Comparison of ENCODE assay signal across 9 mouse cellular contexts in genomic region chr2:32628729-32629128, GRCm38 (mm10). TPM values are rescaled to one million over a fixed set of nuclear protein-coding genes. Genes with fewer than 3 reads are reported as not detected.
DNase-seq lines count a peak whose midpoint lies in the region; ATAC-seq and TF ChIP-seq lines count a peak whose summit lies in the region.
"Had no signal": no experiment of that assay in that cellular context is flagged by ENCODE, and none has a peak within 500 bp of the region (broad histone marks: within the 10 kb centered on the region; RNA-seq: fewer than 3 reads in every experiment).

No protein-coding gene starts in this region.

- no peak overlapping the region; the same call in none of the 2 replicates for H3K9ac ChIP-seq in limb, embryonic 14.5 days (ENCODE audit: low read depth, low read length, severe bottlenecking)

- peak overlapping the region; percentile 15; the same call in 1 of the 2 replicates for H3K4me3 ChIP-seq in kidney, adult 2 months (ENCODE audit: insufficient read depth, low read depth, low read length)
- H3K4me3 ChIP-seq in limb, embryonic 14.5 days (replicated peaks; ENCODE audit: low read length), result no peak overlapping the region

- 37% methylated on average over 5 of the region's 5 CpGs for WGBS in kidney, adult 2 months
- 33% methylated on average over 4 of the region's 5 CpGs for WGBS in limb, embryonic 14.5 days

- no peaks in the 10 kb centered on the region for H3K36me3 ChIP-seq in kidney, adult 2 months (ENCODE audit: control insufficient read depth, insufficient read depth, low read length)
- H3K36me3 ChIP-seq in limb, embryonic 14.5 days (ENCODE audit: control insufficient read depth, insufficient read depth, low read length), result no peaks in the 10 kb centered on the region

- H3K4me2 ChIP-seq in limb, embryonic 14.5 days (replicated peaks; ENCODE audit: low read depth, low read length, severe bottlenecking), result peak overlapping the region; percentile 26; the same call in 1 of the 2 replicates

- H3K9me3 ChIP-seq in limb, embryonic 14.5 days (ENCODE audit: control insufficient read depth, low read length), result no peaks in the 10 kb centered on the region
- H3K9me3 ChIP-seq: G1E had no signal

- H3K27ac ChIP-seq in kidney, adult 2 months (ENCODE audit: insufficient read depth, low read depth, low read length), result peak overlapping the region; percentile 79; the same call in 1 of the 2 replicates
- peak overlapping the region; percentile 43 for H3K27ac ChIP-seq in limb, embryonic 14.5 days (replicated peaks; ENCODE audit: low read depth, low read length)

- no peaks in the 10 kb centered on the region for H3K4me1 ChIP-seq in kidney, adult 2 months (ENCODE audit: control insufficient read depth, insufficient read depth, low read length)
- peaks cover 43% of the 10 kb centered on the region for H3K4me1 ChIP-seq in limb, embryonic 14.5 days (ENCODE audit: control insufficient read depth, insufficient read depth, low read length)

- no peak for TF ChIP-seq CTCF in kidney, adult 2 months (conservative IDR thresholded peaks at IDR 0.05; ENCODE audit: insufficient read depth, insufficient read length, low read depth, low read length)

- H3K27me3 ChIP-seq in kidney, adult 2 months (replicated peaks; ENCODE audit: control insufficient read depth, insufficient read depth, low read length), result no peaks in the 10 kb centered on the region
- H3K27me3 ChIP-seq in limb, embryonic 14.5 days (ENCODE audit: control insufficient read depth, insufficient read depth, low read length), result no peaks in the 10 kb centered on the region

- no peak for TF ChIP-seq POLR2A in kidney, adult 2 months (IDR thresholded peaks at IDR 0.05; ENCODE audit: low read depth, low read length)
- no peak for TF ChIP-seq POLR2A in limb, embryonic 14.5 days (IDR thresholded peaks at IDR 0.05; ENCODE audit: borderline replicate concordance, extremely low read depth, insufficient read depth, insufficient read length)

- no peak for ATAC-seq in limb, embryonic 14.5 days (ENCODE audit: low FRiP score, low read depth)

- peak; percentile 71 for DNase-seq in kidney, adult 11 months
- DNase-seq in kidney, postnatal 4 days, result no peak
- peak; percentile 90 to 92 for DNase-seq in cerebellum, postnatal 10 days
- peak; percentile 99 for DNase-seq in heart, adult 11 months
- DNase-seq in kidney, adult 2 months, result peak; percentile 77
- DNase-seq in limb, embryonic 14.5 days (ENCODE audit: low spot score), result peak; percentile 51
- DNase-seq in right cerebral cortex, adult 2 months (ENCODE audit: low spot score in 2 of 2), result peak; percentile 54 to 77
- no peak for DNase-seq in spleen, postnatal 36 days (ENCODE audit: low spot score in 2 of 2)

RNA-seq across cellular contexts. Expression of gene Ak1, which starts 7.2 kb away (rescaled TPM):
- polyA plus RNA-seq in kidney, adult 2 months (2012; rRNA removed), result 31.6 and 47.4 TPM in 2 replicates
- 25.5 and 26.7 TPM in 2 replicates for polyA plus RNA-seq in limb, embryonic 14.5 days (2012; rRNA removed)
- 44.1 and 56.2 TPM in 2 replicates for polyA plus RNA-seq in limb, embryonic 14.5 days (2014; fragmentation: Nextera tagmentation; extraction: Ambion mirVana)

RNA-seq across cellular contexts. Expression of gene Eng, which starts 17.7 kb away (rescaled TPM):
- 228 and 289 TPM in 2 replicates for polyA plus RNA-seq in kidney, adult 2 months (2012; rRNA removed)
- polyA plus RNA-seq in limb, embryonic 14.5 days (2012; rRNA removed), result 61.4 and 91.8 TPM in 2 replicates
- polyA plus RNA-seq in limb, embryonic 14.5 days (2014; fragmentation: Nextera tagmentation; extraction: Ambion mirVana), result 49.3 and 52.2 TPM in 2 replicates

RNA-seq across cellular contexts. Expression of gene St6galnac6, which starts 29.2 kb away (rescaled TPM):
- polyA plus RNA-seq in kidney, adult 2 months (2012; rRNA removed), result 21.1 and 23.6 TPM in 2 replicates
- polyA plus RNA-seq in limb, embryonic 14.5 days (2012; rRNA removed), result 39.2 and 52.9 TPM in 2 replicates
- 10.7 and 11.7 TPM in 2 replicates for polyA plus RNA-seq in limb, embryonic 14.5 days (2014; fragmentation: Nextera tagmentation; extraction: Ambion mirVana)

RNA-seq across cellular contexts. Expression of gene St6galnac4, which starts 41.8 kb away (rescaled TPM):
- 7.0 and 7.2 TPM in 2 replicates for polyA plus RNA-seq in kidney, adult 2 months (2012; rRNA removed)
- 31.8 and 44.9 TPM in 2 replicates for polyA plus RNA-seq in limb, embryonic 14.5 days (2012; rRNA removed)
- 33.3 and 33.9 TPM in 2 replicates for polyA plus RNA-seq in limb, embryonic 14.5 days (2014; fragmentation: Nextera tagmentation; extraction: Ambion mirVana)

RNA-seq across cellular contexts. Expression of gene 9430097D07Rik, which starts 53.2 kb away (rescaled TPM):
- polyA plus RNA-seq in kidney, adult 2 months (2012; rRNA removed), result not detected in 2 replicates
- polyA plus RNA-seq in limb, embryonic 14.5 days (2012; rRNA removed), result 0.09 TPM in 1 of 2 replicates, not detected in the other
- 0.17 TPM in 1 of 2 replicates, not detected in the other for polyA plus RNA-seq in limb, embryonic 14.5 days (2014; fragmentation: Nextera tagmentation; extraction: Ambion mirVana)
- polyA plus RNA-seq: G1E had no signal

Comparison
In these comparisons a context has a peak if more than half of its experiments do, and no peak if none do; other contexts are left out.
1. DNase-seq: peak in kidney, adult 11 months (single experiment), cerebellum, postnatal 10 days (2 of 2), heart, adult 11 months (single experiment), kidney, adult 2 months (single experiment), limb, embryonic 14.5 days (single experiment) and right cerebral cortex, adult 2 months (2 of 2); none in kidney, postnatal 4 days (0 of 2) and spleen, postnatal 36 days (0 of 2).